Mouse (Mus musculus): ENCODE results near the gene Med25.

DNA sequence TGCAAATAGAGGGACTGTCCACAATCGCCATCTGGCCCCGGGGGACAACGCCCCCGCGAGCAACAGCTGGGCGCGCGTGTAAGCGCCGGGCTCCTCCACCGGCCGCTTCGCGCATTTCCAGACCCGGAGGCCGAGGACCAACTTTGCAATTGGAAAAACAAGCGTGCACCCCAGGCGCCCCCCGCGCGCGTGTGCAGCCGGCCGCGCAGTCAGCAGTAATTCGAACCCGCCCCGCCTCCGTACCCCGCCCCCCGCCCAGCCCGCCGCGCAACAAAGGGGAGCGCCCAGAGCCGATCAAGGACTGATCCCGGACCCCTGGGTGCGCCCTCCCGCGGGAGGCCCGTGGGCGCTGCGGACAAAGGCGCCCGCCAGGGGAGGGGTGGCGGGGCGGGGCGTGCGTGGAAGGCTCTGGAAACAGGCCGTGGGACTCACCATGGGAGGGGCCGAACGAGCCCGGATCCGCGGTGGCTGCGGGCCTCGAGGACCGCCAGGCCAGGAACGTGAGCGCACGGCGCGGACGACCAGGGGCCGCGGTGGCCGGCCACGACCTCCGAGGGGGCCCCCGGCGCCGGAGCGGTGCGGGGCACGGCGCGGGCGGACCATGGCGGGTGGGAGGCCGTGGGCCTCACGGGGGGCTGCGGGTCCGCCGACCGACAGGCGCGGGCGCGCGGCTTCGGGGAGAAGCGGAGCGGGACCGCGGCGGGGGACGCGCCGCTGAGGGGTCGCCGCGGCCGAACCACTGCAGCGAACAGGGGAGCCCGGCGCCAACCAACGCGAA, 23.4 kb downstream of the Med25 start:
- TF ChIP-seq CTCF (IDR thresholded peaks at IDR 0.05; ENCODE audit: low read depth) (no peak), EP300 (IDR thresholded peaks at IDR 0.05; ENCODE audit: low read depth) (no peak)

Measured in liver, embryonic 14.5 days (tissue).